Comparison of ENCODE assay signal across 25 mouse cellular contexts in genomic region chr10:115834017-115834416, GRCm38 (mm10). TPM values are rescaled to one million over a fixed set of nuclear protein-coding genes. Genes with fewer than 3 reads are reported as not detected.
DNase-seq lines count a peak whose midpoint lies in the region; ATAC-seq and TF ChIP-seq lines count a peak whose summit lies in the region.
"Had no signal": no experiment of that assay in that cellular context is flagged by ENCODE, and none has a peak within 500 bp of the region (broad histone marks: within the 10 kb centered on the region; RNA-seq: fewer than 3 reads in every experiment).

No protein-coding gene starts in this region.

- H3K27ac ChIP-seq in liver, postnatal 0 days (ENCODE audit: low read depth) = no peak overlapping the region
- H3K27ac ChIP-seq in intestine, embryonic 15.5 days = no peak overlapping the region
- H3K27ac ChIP-seq in liver, embryonic 15.5 days (replicated peaks) = no peak overlapping the region
- H3K27ac ChIP-seq: forebrain, embryonic 13.5 days; heart, embryonic 15.5 days; limb, embryonic 12.5 days; midbrain, embryonic 10.5 days had no signal

- H3K4me1 ChIP-seq in liver, postnatal 0 days (ENCODE audit: insufficient read depth) = no peaks in the 10 kb centered on the region
- 0 out of 2 replicates have a peak, but pooled peaks cover 3% of the 10 kb centered on the region for H3K4me1 ChIP-seq in intestine, embryonic 15.5 days (replicated peaks)
- peaks cover 13% of the 10 kb centered on the region for H3K4me1 ChIP-seq in liver, embryonic 15.5 days (replicated peaks)
- H3K4me1 ChIP-seq: forebrain, embryonic 13.5 days; heart, embryonic 15.5 days; midbrain, embryonic 10.5 days had no signal

- 64% methylated on average over 6 of the region's 6 CpGs for WGBS in liver, postnatal 0 days (ENCODE audit: insufficient replicate concordance)
- WGBS in intestine, embryonic 15.5 days = 50% methylated on average over 6 of the region's 6 CpGs
- WGBS in liver, embryonic 15.5 days (ENCODE audit: insufficient replicate concordance) = 42% methylated on average over 6 of the region's 6 CpGs

- no peak overlapping the region for H3K9ac ChIP-seq in liver, postnatal 0 days (replicated peaks)
- no peak overlapping the region for H3K9ac ChIP-seq in intestine, embryonic 15.5 days
- no peak overlapping the region for H3K9ac ChIP-seq in liver, embryonic 15.5 days
- H3K9ac ChIP-seq: forebrain, embryonic 13.5 days; heart, embryonic 15.5 days; limb, embryonic 12.5 days; lung, embryonic 14.5 days had no signal

- H3K36me3 ChIP-seq in liver, postnatal 0 days (replicated peaks; ENCODE audit: insufficient read depth, low read length) = peaks cover 19% of the 10 kb centered on the region
- H3K36me3 ChIP-seq in intestine, embryonic 15.5 days = no peaks in the 10 kb centered on the region
- peaks cover 97% of the 10 kb centered on the region for H3K36me3 ChIP-seq in liver, embryonic 15.5 days (replicated peaks)
- H3K36me3 ChIP-seq: heart, embryonic 15.5 days; limb, embryonic 12.5 days; midbrain, embryonic 10.5 days had no signal

- no peak for ATAC-seq in liver, postnatal 0 days
- ATAC-seq in intestine, embryonic 15.5 days = peak; percentile 87
- peak; percentile 60 for ATAC-seq in liver, embryonic 15.5 days (ENCODE audit: insufficient read depth)
- no peak for ATAC-seq in inflammation-experienced regulatory T-cells, adult 6 months
- no peak for ATAC-seq in megakaryocyte progenitor cell, adult 5-6 weeks (replicated peaks; ENCODE audit: poor library complexity)
- ATAC-seq: forebrain, embryonic 13.5 days; hindbrain, embryonic 16.5 days had no signal

- H3K4me2 ChIP-seq in liver, postnatal 0 days (ENCODE audit: low read depth, low read length) = no peak overlapping the region
- H3K4me2 ChIP-seq in intestine, embryonic 15.5 days (replicated peaks) = no peak overlapping the region
- no peak overlapping the region for H3K4me2 ChIP-seq in liver, embryonic 15.5 days
- H3K4me2 ChIP-seq: forebrain, embryonic 13.5 days; heart, embryonic 15.5 days; limb, embryonic 12.5 days; lung, embryonic 14.5 days had no signal

- no peaks in the 10 kb centered on the region for H3K9me3 ChIP-seq in liver, postnatal 0 days (ENCODE audit: low read length)
- H3K9me3 ChIP-seq in intestine, embryonic 15.5 days = no peaks in the 10 kb centered on the region
- H3K9me3 ChIP-seq in liver, embryonic 15.5 days (replicated peaks) = no peaks in the 10 kb centered on the region
- H3K9me3 ChIP-seq: forebrain, embryonic 13.5 days; heart, embryonic 15.5 days; limb, embryonic 12.5 days; midbrain, embryonic 10.5 days had no signal

- TF ChIP-seq EP300 in liver, postnatal 0 days (IDR thresholded peaks at IDR 0.05; ENCODE audit: low read depth) = no peak

- TF ChIP-seq CTCF in liver, postnatal 0 days (IDR thresholded peaks at IDR 0.05; ENCODE audit: low read depth) = no peak

- no peak overlapping the region for H3K4me3 ChIP-seq in liver, postnatal 0 days (ENCODE audit: low read depth, low read length)
- H3K4me3 ChIP-seq in intestine, embryonic 15.5 days (replicated peaks) = no peak overlapping the region
- H3K4me3 ChIP-seq in liver, embryonic 15.5 days (replicated peaks) = no peak overlapping the region
- H3K4me3 ChIP-seq: erythroblast, embryonic 14.5 days; forebrain, embryonic 13.5 days; heart, embryonic 15.5 days; limb, embryonic 12.5 days; midbrain, embryonic 10.5 days had no signal

- DNase-seq in liver = peak; percentile 50
- DNase-seq in liver, postnatal 0 days = no peak
- DNase-seq in urinary bladder, adult 18-20 months (ENCODE audit: low spot score in 2 of 2) = no peak
- DNase-seq in retina, postnatal 1 day = no peak
- DNase-seq: adrenal gland, postnatal 10 days; cerebellum, postnatal 14 days; embryo, embryonic 11 days; gastrocnemius, postnatal 25 days; heart, postnatal 4 days; kidney, adult 8-10 months; lung, embryonic 14.5 days; lung, postnatal 4 days; thymus, adult 18-20 months; thymus, postnatal 4 days had no signal

- H3K27me3 ChIP-seq in liver, postnatal 0 days (ENCODE audit: insufficient read depth, low read length) = no peaks in the 10 kb centered on the region
- H3K27me3 ChIP-seq in intestine, embryonic 15.5 days (replicated peaks) = no peaks in the 10 kb centered on the region
- no peaks in the 10 kb centered on the region for H3K27me3 ChIP-seq in liver, embryonic 15.5 days
- H3K27me3 ChIP-seq: CH12.LX; forebrain, embryonic 13.5 days; heart, embryonic 15.5 days; limb, embryonic 12.5 days had no signal

RNA-seq across cellular contexts. Expression of gene Tspan8, which starts 17.4 kb away (rescaled TPM):
- polyA plus RNA-seq in liver, postnatal 0 days (2015; fragmentation: Nextera tagmentation; extraction: Ambion mirVana) = 23.6 and 23.7 TPM in 2 replicates
- 205 and 222 TPM in 2 replicates for polyA plus RNA-seq in intestine, embryonic 15.5 days (2015; fragmentation: Nextera tagmentation; extraction: Ambion mirVana)
- polyA plus RNA-seq in liver, embryonic 15.5 days (2015; fragmentation: Nextera tagmentation; extraction: Ambion mirVana) = 53.8 and 59.4 TPM in 2 replicates
- polyA plus RNA-seq in inflammation-experienced regulatory T-cells, adult 6 months (2017; shearing (Covaris generic)) = 1 to 10 TPM in 1 of 3 experiments, not detected in 2; 1.2 TPM
- total RNA-seq in megakaryocyte progenitor cell, adult 5-6 weeks (2015) = 7.7 and 13.6 TPM in 2 replicates
- total RNA-seq in megakaryocyte progenitor cell, adult 5-6 weeks (2017) = 5.6 and 10.8 TPM in 2 replicates
- polyA plus RNA-seq: forebrain, embryonic 13.5 days had no signal

Comparison
In these comparisons a context has a peak if more than half of its experiments do, and no peak if none do; other contexts are left out.
1. ATAC-seq: peak in intestine, embryonic 15.5 days (single experiment) and liver, embryonic 15.5 days (single experiment); none in liver, postnatal 0 days (single experiment), inflammation-experienced regulatory T-cells, adult 6 months (single experiment) and megakaryocyte progenitor cell, adult 5-6 weeks (single experiment).
2. RNA of gene Tspan8, which starts 17.4 kb away (polyA plus RNA-seq): 205 to 222 TPM in intestine, embryonic 15.5 days, 53.8 to 59.4 TPM in liver, embryonic 15.5 days and 23.6 to 23.7 TPM in liver, postnatal 0 days; 1.2 TPM in inflammation-experienced regulatory T-cells, adult 6 months; every median in the first group is over 10 times any median in the second.